Mouse (Mus musculus) liver, adult 2 months (tissue): ENCODE measurements at regions not wholly inside any gene's neighbourhood (a gene's known extent, or its start where the extent isn't known, plus 50 kb on each side); places are given as distances from the start of the nearest gene placed in this dataset.

Experiments used
- DNase-seq: peaks from one replicate; pipeline ENCODE4 v3.0.0-alpha.2; 2011; ENCODE audit warnings: low read depth, low spot score; ENCODE audit errors: extremely low read depth
- H3K27ac ChIP-seq: fragments of 200-500 bp; replicated peaks from 2 replicates; pipeline ENCODE4 v1.5.1; 2012; ENCODE audit warnings: low read depth, mild to moderate bottlenecking, control low read depth, inconsistent platforms, low read length; ENCODE audit not compliant: insufficient read depth
- H3K27me3 ChIP-seq: fragments of 200-500 bp; 2 replicates; pipeline ENCODE4 v1.6.1; 2012; ENCODE audit warnings: mild to moderate bottlenecking, moderate library complexity, low read length, inconsistent platforms; ENCODE audit not compliant: control insufficient read depth, insufficient read depth
- H3K36me3 ChIP-seq: fragments of 200-500 bp; 2 replicates; pipeline ENCODE4 v1.6.1; 2012; ENCODE audit warnings: low read length, inconsistent platforms; ENCODE audit not compliant: control insufficient read depth, insufficient read depth
- H3K4me1 ChIP-seq: fragments of 200-500 bp; 2 replicates; pipeline ENCODE4 v1.6.1; 2011; ENCODE audit warnings: low read length; ENCODE audit not compliant: control insufficient read depth, insufficient read depth
- H3K4me3 ChIP-seq: fragments of 200-500 bp; 2 replicates; pipeline ENCODE4 v1.5.1; 2011; ENCODE audit warnings: low read depth, mild to moderate bottlenecking, control low read depth, low read length, moderate library complexity; ENCODE audit not compliant: insufficient read depth
- H3K79me2 ChIP-seq: fragments of 200-500 bp; 2 replicates; pipeline ENCODE4 v1.6.1; 2012; ENCODE audit warnings: inconsistent platforms, mild to moderate bottlenecking, low read length, moderate library complexity; ENCODE audit not compliant: control insufficient read depth, insufficient read depth
- H3K9ac ChIP-seq: fragments of 200-500 bp; 2 replicates; pipeline ENCODE4 v1.6.1; 2012; ENCODE audit warnings: low read depth, mild to moderate bottlenecking, control low read depth, inconsistent platforms, low read length
- CTCF ChIP-seq: fragments of 200-500 bp; IDR thresholded peaks from 2 replicates; pipeline ENCODE4 v1.5.1; 2011; ENCODE audit warnings: low read depth, low read length, control low read depth
- POLR2A ChIP-seq: fragments of 200-500 bp; IDR thresholded peaks from 2 replicates; pipeline ENCODE4 v1.6.1; 2011; ENCODE audit warnings: low read length, control low read depth; ENCODE audit not compliant: insufficient read depth; ENCODE audit errors: extremely low read depth
- WGBS: fragments of 180-500 bp; shearing (Covaris S2); methylation state at CpG from one replicate; pipeline ENCODE4 v1.1.7; 2018; 5-methylcytosine and 5-hydroxymethylcytosine counted together

DNA sequence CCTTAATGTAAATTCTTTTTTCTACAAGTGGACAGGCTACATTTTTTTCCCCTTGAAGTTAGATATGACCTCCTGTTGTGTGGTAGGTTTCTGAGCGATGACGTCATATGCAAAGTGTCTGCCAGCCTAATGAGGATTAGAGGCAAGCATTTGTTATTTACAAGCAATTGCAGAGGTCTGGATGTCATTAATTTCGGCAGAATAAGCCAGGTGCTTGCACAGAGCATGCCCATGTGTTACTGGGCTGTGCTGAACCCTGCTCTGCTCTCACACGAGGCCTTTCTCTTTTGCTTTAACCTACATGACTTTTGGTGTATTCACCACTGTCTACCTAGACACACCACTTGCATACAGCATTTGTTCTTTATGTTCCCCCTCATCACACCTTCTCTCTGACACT is 316.5 kb downstream of the Mef2c start:
- Histone ChIP-seq H3K27me3 (no peaks in the 10 kb centered on the region), H3K4me1 (no peaks in the 10 kb centered on the region), H3K9ac (no peak overlapping the region), H3K79me2 (no peaks in the 10 kb centered on the region), H3K36me3 (no peaks in the 10 kb centered on the region), H3K27ac (no peak overlapping the region), H3K4me3 (no peak overlapping the region)
- 60% methylated on average over 4 of the region's 4 CpGs for WGBS
- TF ChIP-seq CTCF (no peak), POLR2A (no peak)
- DNase-seq = no peak

DNA sequence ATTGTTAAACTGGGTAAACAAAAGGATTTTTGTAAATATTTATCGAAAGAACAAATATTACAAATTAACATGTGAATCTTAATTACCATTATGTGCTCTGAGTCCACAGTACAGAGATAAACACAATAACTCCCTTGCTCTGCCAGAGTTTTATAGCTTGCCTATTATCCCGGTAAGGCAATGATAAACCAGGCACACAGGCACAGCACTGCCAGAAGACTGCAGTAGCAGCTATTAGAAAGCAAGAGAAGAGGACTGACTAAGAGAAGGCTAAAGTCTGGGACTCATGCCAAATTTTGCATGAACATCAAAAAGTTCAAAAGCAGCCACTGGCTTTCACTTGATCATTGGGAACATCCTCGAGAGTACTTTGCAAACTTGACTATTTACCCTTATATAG is 316.9 kb downstream of the Mef2c start:
- 76% methylated on average over 3 of the region's 3 CpGs for WGBS
- no peaks in the 10 kb centered on the region for H3K27me3 ChIP-seq
- no peaks in the 10 kb centered on the region for H3K4me1 ChIP-seq
- TF ChIP-seq CTCF (no peak), POLR2A (no peak)
- no peaks in the 10 kb centered on the region for H3K36me3 ChIP-seq
- H3K79me2 ChIP-seq = no peaks in the 10 kb centered on the region
- H3K4me3 ChIP-seq = no peak overlapping the region
- DNase-seq = no peak
- H3K27ac ChIP-seq = no peak overlapping the region
- no peak overlapping the region for H3K9ac ChIP-seq

DNA sequence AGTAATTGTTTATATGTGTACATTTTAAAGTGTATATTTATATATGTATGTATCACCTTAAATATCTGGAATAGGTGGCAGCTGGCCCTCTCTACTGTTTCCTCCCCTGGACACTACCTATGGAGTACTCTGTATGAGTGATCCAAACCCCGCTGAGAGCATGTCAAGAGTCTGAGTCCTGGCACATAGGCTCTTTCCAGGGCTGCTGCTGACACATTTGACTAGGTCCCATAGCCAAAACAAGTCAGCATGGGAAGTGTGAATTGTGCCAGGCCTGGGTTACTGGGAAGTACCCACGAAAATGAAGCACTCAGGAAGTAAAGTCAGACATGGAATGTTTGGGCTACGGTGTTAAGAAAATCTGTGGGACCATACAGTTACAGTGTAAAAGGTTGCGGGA is 321.1 kb downstream of the Mef2c start:
- no peak for DNase-seq
- no peak for TF ChIP-seq CTCF
- no peak for TF ChIP-seq POLR2A
- Histone ChIP-seq H3K4me1 (no peaks in the 10 kb centered on the region), H3K9ac (no peak overlapping the region), H3K36me3 (no peaks in the 10 kb centered on the region), H3K4me3 (no peak overlapping the region), H3K79me2 (no peaks in the 10 kb centered on the region), H3K27me3 (no peaks in the 10 kb centered on the region), H3K27ac (no peak overlapping the region)
- WGBS = 65% methylated on average over 4 of the region's 4 CpGs

DNA sequence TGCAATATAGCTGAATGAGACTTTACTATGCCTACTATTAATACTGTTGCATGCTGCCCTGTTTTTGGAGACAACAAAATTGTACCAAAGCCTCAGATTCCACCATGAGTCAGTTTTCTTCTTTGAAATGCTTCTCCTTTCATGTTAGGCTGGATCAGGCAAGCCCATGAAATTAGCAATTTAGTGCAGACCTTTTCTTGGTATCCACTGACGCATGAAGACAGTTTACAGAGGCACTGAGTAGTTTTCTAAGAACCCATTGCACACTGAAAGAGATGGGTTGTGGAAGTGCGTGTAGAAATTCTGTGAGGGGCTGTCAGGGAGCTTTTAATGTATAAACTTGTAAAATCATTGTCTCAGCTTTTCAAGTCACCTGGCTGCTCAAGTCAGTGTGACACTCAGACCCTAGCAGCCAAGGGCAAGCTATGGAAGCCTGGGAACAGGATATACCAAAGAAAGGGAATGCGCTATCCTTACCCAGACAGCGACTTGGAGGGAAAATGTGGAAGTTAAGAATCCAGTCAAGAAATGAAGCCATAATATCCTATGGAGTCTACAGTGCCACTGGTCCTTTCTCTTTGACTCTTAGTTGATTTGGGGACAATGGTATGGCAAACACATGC is 323.1 kb downstream of the Mef2c start:
- 78% methylated on average over 4 of the region's 4 CpGs for WGBS
- H3K4me3 ChIP-seq = no peak overlapping the region
- no peaks in the 10 kb centered on the region for H3K27me3 ChIP-seq
- no peak for TF ChIP-seq CTCF
- TF ChIP-seq POLR2A = no peak
- no peaks in the 10 kb centered on the region for H3K79me2 ChIP-seq
- H3K36me3 ChIP-seq = no peaks in the 10 kb centered on the region
- no peak overlapping the region for H3K27ac ChIP-seq
- no peak for DNase-seq
- no peaks in the 10 kb centered on the region for H3K4me1 ChIP-seq
- no peak overlapping the region for H3K9ac ChIP-seq

DNA sequence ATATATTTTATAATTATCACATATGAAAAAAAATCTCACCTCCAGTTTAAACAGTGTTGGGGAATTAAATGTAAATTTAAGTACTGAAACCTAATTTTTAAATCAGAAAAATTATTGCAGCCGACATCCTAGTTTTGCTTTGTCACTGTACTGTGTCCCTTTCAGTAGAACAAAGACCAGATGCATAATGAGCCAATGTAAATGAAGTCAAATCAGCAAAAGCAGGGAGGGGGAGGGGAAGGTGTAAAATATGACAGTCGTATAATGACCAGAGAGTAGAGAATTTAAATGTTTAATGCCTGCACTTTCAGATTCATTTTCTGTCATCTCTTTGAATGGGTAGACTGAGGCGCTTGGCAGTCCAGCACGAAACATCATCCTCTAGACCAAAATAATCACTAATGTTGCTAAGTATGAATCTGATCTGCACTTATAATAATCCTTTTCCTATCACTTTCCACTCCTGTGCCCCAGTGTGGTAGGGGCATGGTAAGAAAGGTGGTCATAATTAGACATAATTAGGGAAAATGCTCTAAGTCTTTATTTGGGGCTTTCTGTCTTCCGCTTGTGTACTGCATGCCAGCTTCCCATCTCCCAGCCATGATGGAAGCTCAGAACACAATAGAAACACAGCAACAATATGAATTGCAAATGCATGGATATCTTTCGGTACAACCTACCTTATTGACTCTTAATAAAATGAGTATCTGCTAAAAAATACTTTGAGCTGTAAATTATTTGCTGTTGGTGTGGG is 356.0 kb upstream of the Tmem161b start:
- TF ChIP-seq CTCF (no peak), POLR2A (no peak)
- WGBS = 83% methylated on average over 6 of the region's 6 CpGs
- no peak for DNase-seq
- H3K4me3 ChIP-seq = no peak overlapping the region
- H3K9ac ChIP-seq = no peak overlapping the region
- H3K27me3 ChIP-seq = no peaks in the 10 kb centered on the region
- no peaks in the 10 kb centered on the region for H3K4me1 ChIP-seq
- no peaks in the 10 kb centered on the region for H3K36me3 ChIP-seq
- H3K79me2 ChIP-seq = no peaks in the 10 kb centered on the region
- H3K27ac ChIP-seq = no peak overlapping the region

DNA sequence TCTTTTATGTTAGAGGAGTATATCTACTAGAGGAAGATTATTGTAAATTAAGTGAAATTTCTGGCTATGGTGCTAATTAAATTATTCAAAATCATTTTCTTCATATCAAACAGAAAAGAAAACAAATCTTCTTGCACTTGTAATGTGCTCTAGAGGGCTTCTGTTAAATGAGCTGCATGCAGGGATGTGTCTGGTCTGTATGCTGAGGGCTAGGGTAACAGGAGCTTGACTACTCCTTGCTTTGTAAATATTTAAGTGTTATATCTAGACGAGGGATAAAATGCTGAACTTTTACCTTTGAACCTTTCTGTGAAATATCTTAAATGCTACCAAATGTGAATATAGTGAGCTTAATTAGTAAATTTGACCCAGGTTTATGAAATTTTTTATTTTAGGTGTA is 354.9 kb upstream of the Tmem161b start:
- H3K36me3 ChIP-seq = no peaks in the 10 kb centered on the region
- no peak overlapping the region for H3K27ac ChIP-seq
- H3K4me3 ChIP-seq = no peak overlapping the region
- no peaks in the 10 kb centered on the region for H3K79me2 ChIP-seq
- TF ChIP-seq CTCF (no peak), POLR2A (no peak)
- WGBS = 27% methylated on average over 1 of the region's 1 CpGs
- DNase-seq = no peak
- H3K27me3 ChIP-seq = no peaks in the 10 kb centered on the region
- H3K9ac ChIP-seq = no peak overlapping the region
- no peaks in the 10 kb centered on the region for H3K4me1 ChIP-seq
